Mouse (Mus musculus): ENCODE results near the gene Golga3. TPM values are rescaled to one million over a fixed set of nuclear protein-coding genes. Genes with fewer than 3 reads are reported as not detected.

Gene Golga3
- polyA plus RNA-seq, 1 experiment from 2014 or later, result 20.0 TPM

DNA sequence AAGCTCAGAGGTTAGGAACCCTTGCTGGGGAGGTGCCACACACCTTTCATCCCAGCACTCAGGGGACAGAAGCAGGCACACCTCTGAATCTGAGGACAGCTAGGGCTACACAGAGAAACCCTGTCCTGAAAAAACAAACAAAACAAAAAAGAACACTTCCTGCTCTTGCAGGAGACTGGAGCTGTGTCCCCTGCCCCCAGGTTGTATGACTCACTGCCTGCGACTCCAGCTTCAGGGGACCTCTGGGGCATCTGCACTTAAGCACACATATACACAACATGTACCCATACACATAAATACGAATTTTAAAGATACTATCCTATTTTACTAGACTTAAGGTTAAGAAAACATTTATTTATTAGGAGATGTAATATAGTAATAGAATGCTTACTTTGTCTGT is 67.6 kb downstream of the Golga3 start:
- H3K36me3 ChIP-seq, result peaks cover 93% of the 10 kb centered on the region
- 92% methylated on average over 2 of the region's 2 CpGs for WGBS
- H3K9me3 ChIP-seq, result no peaks in the 10 kb centered on the region
- no peaks in the 10 kb centered on the region for H3K27me3 ChIP-seq
- no peak overlapping the region for H3K27ac ChIP-seq (replicated peaks)
- no peak for ATAC-seq (ENCODE audit: low read depth)
- no peak overlapping the region for H3K9ac ChIP-seq
- H3K4me1 ChIP-seq (replicated peaks), result no peaks in the 10 kb centered on the region
- no peak overlapping the region for H3K4me2 ChIP-seq
- no peak overlapping the region for H3K4me3 ChIP-seq

DNA sequence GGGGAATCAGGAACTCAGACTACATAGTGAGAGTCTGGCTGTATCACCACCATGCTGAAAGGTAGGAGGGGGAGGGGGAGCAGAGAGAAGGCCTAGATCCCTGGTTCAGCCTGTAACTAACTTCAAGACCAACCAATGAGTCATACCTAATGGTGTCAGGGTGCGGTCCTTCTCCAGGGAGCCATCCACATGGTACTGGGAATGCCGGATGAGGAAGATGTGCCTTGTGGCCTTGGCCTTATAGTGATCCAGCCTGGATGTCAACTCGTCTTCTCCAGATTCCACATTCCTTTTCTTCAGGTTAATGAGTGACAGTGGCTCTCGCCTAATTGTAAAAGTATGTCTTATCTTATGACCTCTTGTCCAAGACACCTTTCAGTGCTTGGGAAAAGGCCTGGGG is 90.4 kb downstream of the Golga3 start:
- Histone ChIP-seq H3K9me3 (no peaks in the 10 kb centered on the region), H3K36me3 (peaks cover 45% of the 10 kb centered on the region)
- 95% methylated on average over 4 of the region's 4 CpGs for WGBS

DNA sequence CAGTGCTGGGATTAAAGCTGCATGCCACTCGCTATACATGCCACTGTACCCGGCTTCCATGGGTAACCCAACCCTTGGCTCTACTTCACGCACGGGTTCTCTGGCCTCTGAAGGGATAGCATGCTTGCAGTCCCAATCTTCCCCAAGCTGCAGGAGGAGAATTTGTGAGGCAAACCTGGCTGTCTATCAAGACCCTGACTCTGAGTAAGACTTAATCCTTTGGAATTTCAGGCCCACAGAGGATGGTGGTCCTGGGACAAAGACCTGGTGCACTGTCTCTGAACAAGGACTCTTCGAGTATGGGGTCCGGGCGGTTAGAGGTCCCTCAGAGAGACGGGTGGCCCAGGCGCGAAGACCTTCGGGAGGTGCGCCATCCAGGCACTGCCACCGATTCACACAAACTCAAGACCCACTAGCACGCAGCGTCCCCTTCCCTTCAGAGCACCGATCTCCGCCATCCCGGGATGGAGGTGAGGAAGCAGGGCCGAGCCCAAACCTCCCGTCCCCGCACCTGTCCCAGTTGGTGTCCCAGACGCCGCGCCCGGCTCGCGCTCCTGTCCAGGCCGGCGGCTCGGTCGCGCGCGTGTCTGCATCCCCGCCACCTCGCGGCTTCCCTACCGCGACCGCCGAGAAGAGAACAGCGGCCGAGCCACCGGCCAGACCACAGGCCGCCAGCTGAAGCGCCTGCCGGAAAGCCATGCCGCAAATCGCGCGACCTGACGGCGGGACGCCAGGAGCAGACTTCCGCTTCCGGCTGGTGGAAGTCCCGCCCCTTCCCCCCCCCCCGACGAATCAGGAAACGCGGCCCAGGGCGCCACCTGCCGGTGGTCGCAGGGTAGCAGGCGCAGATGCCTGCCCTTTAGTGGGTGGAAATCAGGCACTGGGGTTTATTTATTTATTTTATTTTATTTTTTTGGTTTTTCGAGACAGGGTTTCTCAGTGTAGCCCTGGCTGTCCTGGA is 92.9 kb downstream of the Golga3 start, which contains the start of gene Pgam5:
TSS of gene Pgam5 (minus strand) at position 773 of the 961 bp plus-strand sequence.
- Histone ChIP-seq H3K27me3 (no peaks in the 10 kb centered on the region), H3K4me3 (peak within 1 kb of the TSS; percentile 69), H3K4me2 (peak within 1 kb of the TSS; percentile 96), H3K36me3 (peaks cover 32% of the 10 kb centered on the region), H3K9ac (peak within 1 kb of the TSS; percentile 89), H3K27ac (replicated peaks) (peak within 1 kb of the TSS; percentile 50), H3K9me3 (no peaks in the 10 kb centered on the region), H3K4me1 (replicated peaks) (peaks cover 11% of the 10 kb centered on the region)
- WGBS, result under 1% methylated on average over 61 of the region's 66 CpGs
- ATAC-seq (ENCODE audit: low read depth), result peak; percentile 90

More for the DNA sequence above, 90.4 kb downstream of the Golga3 start:
- Histone ChIP-seq H3K4me3 (no peak overlapping the region), H3K27ac (replicated peaks) (no peak overlapping the region), H3K27me3 (no peaks in the 10 kb centered on the region), H3K4me1 (replicated peaks) (peaks cover 11% of the 10 kb centered on the region), H3K4me2 (no peak overlapping the region), H3K9ac (no peak overlapping the region)
- ATAC-seq (ENCODE audit: low read depth), result no peak

DNA sequence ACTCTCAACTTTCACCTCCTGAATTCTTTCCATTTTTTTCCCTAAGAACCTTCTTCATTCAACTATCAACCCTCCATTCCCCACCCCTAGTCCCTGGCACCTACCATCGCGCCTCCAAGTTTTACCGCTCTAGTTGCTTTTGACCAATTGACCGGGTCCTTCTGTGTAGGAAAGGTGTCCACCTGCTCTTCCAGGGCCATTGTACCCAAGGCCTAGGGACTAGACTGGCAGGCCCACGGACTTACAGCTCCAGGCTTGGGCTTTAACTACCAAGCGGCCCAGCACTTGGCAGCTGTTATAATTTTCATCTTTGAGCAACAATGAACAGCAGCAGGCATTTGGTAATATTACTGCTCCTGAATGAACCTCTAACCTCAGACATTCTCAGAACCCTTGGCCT is 93.7 kb downstream of the Golga3 start:
- 93% methylated on average over 6 of the region's 6 CpGs for WGBS
- Histone ChIP-seq H3K36me3 (peaks cover 23% of the 10 kb centered on the region), H3K4me1 (replicated peaks) (peaks cover 11% of the 10 kb centered on the region), H3K27me3 (no peaks in the 10 kb centered on the region), H3K4me3 (no peak overlapping the region), H3K9me3 (no peaks in the 10 kb centered on the region), H3K4me2 (0 out of 2 replicates have a peak overlapping the region, but pooled peaks have one; percentile 14), H3K9ac (no peak overlapping the region), H3K27ac (replicated peaks) (no peak overlapping the region)
- 0 out of 2 replicates have a peak, but pooled peaks have one; percentile 10 for ATAC-seq (ENCODE audit: low read depth)

DNA sequence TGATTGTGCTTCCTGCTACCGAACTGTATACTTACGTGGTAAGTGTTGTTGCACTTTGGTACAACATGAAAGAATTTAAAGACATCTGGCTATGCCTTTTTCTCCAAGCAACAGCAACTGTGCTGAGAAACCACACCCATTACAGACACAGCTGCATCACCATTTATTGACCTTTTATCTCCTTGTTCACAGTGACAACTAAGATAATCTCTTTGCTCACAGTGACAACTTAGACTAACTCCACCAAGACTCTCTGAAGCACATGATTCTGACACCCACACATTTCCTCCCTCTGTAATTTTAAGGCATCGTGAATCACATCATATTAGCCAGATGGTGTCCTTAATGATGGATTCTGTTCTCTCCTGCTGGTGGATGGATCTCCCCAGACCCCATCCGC is 97.6 kb downstream of the Golga3 start:
- H3K27ac ChIP-seq (replicated peaks), result no peak overlapping the region
- peaks cover under 1% of the 10 kb centered on the region for H3K4me1 ChIP-seq (replicated peaks)
- WGBS, result 86% methylated on average over 4 of the region's 4 CpGs
- no peak overlapping the region for H3K4me2 ChIP-seq
- no peak overlapping the region for H3K9ac ChIP-seq
- no peak for ATAC-seq (ENCODE audit: low read depth)
- H3K27me3 ChIP-seq, result no peaks in the 10 kb centered on the region
- no peaks in the 10 kb centered on the region for H3K9me3 ChIP-seq
- no peaks in the 10 kb centered on the region for H3K36me3 ChIP-seq
- no peak overlapping the region for H3K4me3 ChIP-seq

DNA sequence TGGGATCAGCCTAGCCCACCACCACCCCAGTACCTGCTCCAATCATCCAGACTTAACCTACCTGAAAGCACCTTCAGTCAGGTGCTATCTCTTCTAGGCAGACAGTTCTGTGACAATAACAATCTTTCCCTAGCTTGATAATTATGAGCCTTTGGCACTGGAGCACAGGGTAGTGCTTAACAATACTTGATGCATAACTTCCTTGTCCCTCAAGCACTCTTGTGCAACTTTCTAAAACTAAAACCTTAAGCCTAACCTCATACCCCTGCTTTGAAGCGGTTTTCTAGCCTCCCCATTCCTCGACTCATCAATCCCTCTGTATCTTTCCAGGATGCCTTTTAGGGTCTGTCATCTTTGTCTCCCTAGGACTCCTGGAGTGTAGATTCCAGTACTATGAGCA is 98.3 kb downstream of the Golga3 start:
- H3K9ac ChIP-seq, result no peak overlapping the region
- no peak for ATAC-seq (ENCODE audit: low read depth)
- H3K4me3 ChIP-seq, result no peak overlapping the region
- 59% methylated on average over 2 of the region's 2 CpGs for WGBS
- no peak overlapping the region for H3K4me2 ChIP-seq
- no peaks in the 10 kb centered on the region for H3K4me1 ChIP-seq (replicated peaks)
- H3K27me3 ChIP-seq, result no peaks in the 10 kb centered on the region
- no peaks in the 10 kb centered on the region for H3K36me3 ChIP-seq
- H3K9me3 ChIP-seq, result no peaks in the 10 kb centered on the region
- H3K27ac ChIP-seq (replicated peaks), result no peak overlapping the region

Other genes with a start within 250 kb of the Golga3 start
- gene Zfp932, start 180.2 kb upstream of the Golga3 start, polyA plus RNA-seq (2015; fragmentation: Nextera tagmentation; extraction: Ambion mirVana), result 25.7 and 27.0 TPM in 2 replicates
- gene Gm17655, start 104.2 kb upstream of the Golga3 start, polyA plus RNA-seq (2015; fragmentation: Nextera tagmentation; extraction: Ambion mirVana), result 3.5 and 4.0 TPM in 2 replicates
- 0.32 and 0.73 TPM in 2 replicates for gene Gm35315, start 82.3 kb upstream of the Golga3 start, polyA plus RNA-seq (2015; fragmentation: Nextera tagmentation; extraction: Ambion mirVana)
- 1.8 and 2.4 TPM in 2 replicates for gene Plcxd1, start 76.7 kb upstream of the Golga3 start, polyA plus RNA-seq (2015; fragmentation: Nextera tagmentation; extraction: Ambion mirVana)
- 49.4 and 58.0 TPM in 2 replicates for gene Gtpbp6, start 68.5 kb upstream of the Golga3 start, polyA plus RNA-seq (2015; fragmentation: Nextera tagmentation; extraction: Ambion mirVana)
- gene Zfp605, start 66.6 kb upstream of the Golga3 start, polyA plus RNA-seq (2015; fragmentation: Nextera tagmentation; extraction: Ambion mirVana), result 11.8 and 12.5 TPM in 2 replicates
- 99.2 and 102 TPM in 2 replicates for gene Chfr, start 40.9 kb upstream of the Golga3 start, polyA plus RNA-seq (2015; fragmentation: Nextera tagmentation; extraction: Ambion mirVana)
- 23.8 and 24.3 TPM in 2 replicates for gene Ankle2, start 54.3 kb downstream of the Golga3 start, polyA plus RNA-seq (2015; fragmentation: Nextera tagmentation; extraction: Ambion mirVana)
- gene Pgam5, start 93.2 kb downstream of the Golga3 start, polyA plus RNA-seq (2015; fragmentation: Nextera tagmentation; extraction: Ambion mirVana), result 82.1 and 92.5 TPM in 2 replicates
- gene Pxmp2, start 109.5 kb downstream of the Golga3 start, polyA plus RNA-seq (2015; fragmentation: Nextera tagmentation; extraction: Ambion mirVana), result 8.1 and 8.7 TPM in 2 replicates
- gene Pole, start 109.6 kb downstream of the Golga3 start, polyA plus RNA-seq (2015; fragmentation: Nextera tagmentation; extraction: Ambion mirVana), result 6.1 and 8.1 TPM in 2 replicates
- 5.8 and 6.0 TPM in 2 replicates for gene P2rx2, start 166.5 kb downstream of the Golga3 start, polyA plus RNA-seq (2015; fragmentation: Nextera tagmentation; extraction: Ambion mirVana)
- not detected in 2 replicates for gene Lrcol1, start 168.0 kb downstream of the Golga3 start, polyA plus RNA-seq (2015; fragmentation: Nextera tagmentation; extraction: Ambion mirVana)